Mouse (Mus musculus): ENCODE results near the gene Ifitm1.

Ifitm1 gene

DNA sequence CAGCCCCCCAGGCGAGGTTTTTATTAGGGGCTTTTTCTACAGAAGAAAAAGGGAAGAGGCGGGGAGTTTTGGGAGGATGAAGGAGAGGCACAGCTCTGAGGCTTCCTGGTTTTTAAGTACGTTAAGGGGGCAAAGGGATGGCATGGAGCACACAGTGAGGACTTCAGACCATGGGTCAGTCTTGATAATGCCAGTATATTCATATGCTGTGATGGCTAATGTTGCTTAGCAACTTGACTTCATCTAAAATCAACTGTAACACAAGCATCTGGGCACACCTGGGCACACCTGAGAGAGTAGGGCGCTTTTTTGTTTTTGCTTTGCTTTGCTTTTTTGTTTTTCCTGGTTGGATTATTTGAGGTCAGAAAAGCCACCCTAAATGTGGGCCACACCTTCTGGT is at the start of gene Ifitm1:
Gene Ifitm1 (plus strand): TSS at position 301 of the 400 bp plus-strand sequence.
- DNase-seq (ENCODE audit: low spot score) = no peak

DNA sequence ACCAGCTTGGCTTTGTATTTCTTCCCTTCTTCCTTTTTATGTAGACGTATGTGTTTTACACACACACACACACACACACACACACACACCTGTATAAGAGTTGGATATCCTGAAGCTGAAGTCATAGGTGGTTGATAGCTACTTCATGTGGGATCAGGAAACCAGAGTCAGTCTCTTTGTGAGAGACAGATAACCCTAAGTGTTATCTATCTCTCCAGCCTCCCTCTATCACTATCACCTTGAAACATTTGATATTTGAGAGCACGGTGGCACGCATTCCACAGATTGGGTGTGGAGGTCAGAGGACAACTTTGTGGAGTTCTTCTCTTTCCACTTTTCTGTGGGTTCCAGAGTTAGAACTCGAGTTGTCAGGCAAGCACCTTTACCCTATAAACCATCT is 47.1 kb upstream of the Ifitm1 start:
- no peak for DNase-seq (ENCODE audit: low spot score)

- no peak for DNase-seq (ENCODE audit: low spot score)
Measured at GRCm38 (mm10) chr7:140920418-140921029, 46.5 kb upstream of the Ifitm1 start, which contains the start of gene Nlrp6. Nlrp6 (plus strand) TSS chr7:140920902.

GRCm38 (mm10) chr7:140921225-140921975 is 45.6 kb upstream of the Ifitm1 start:
- DNase-seq (ENCODE audit: low spot score) = no peak

DNA sequence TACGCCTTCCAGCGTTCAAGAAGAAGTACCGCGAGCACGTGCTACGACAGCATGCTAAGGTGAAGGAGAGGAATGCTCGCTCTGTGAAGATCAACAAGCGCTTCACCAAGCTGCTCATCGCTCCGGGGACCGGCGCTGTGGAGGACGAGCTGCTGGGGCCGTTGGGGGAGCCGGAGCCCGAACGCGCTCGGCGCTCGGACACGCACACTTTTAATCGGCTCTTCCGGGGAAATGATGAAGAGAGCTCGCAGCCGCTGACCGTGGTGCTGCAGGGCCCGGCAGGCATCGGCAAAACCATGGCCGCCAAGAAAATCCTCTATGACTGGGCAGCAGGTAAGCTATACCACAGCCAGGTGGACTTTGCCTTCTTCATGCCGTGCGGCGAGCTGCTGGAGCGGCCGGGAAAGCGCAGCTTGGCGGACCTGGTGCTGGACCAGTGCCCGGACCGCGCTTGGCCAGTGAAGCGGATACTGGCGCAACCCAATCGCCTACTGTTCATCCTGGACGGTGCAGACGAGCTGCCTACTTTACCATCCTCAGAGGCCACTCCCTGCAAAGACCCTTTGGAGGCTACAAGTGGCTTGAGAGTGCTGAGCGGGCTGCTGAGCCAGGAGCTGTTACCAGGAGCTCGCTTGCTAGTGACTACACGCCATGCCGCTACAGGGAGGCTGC is 44.5 kb upstream of the Ifitm1 start:
- no peak for DNase-seq (ENCODE audit: low spot score)

GRCm38 (mm10) chr7:140923070-140923775 is 43.8 kb upstream of the Ifitm1 start:
- DNase-seq (ENCODE audit: low spot score) = no peak

DNA sequence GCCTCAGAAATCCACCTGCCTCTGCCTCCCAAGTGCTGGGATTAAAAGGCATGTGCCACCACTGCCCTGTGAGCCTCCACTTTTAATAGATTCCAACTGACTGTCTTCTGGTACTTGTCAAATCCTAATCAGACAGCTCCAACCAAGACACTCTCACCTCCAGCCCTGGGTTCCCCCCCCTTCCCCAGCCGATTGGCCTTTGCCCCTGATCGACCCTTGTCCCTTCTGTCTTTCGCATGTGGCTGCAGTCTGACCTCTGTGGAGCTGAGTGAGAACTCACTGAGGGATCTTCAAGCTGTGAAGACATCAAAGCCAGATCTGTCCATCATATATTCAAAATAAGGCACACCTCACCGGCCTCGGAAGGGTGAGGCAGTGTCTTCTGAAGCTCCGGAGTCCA is 39.8 kb upstream of the Ifitm1 start:
- DNase-seq (ENCODE audit: low spot score) = no peak

GRCm38 (mm10) chr7:140938436-140938835 is 28.6 kb upstream of the Ifitm1 start:
- DNase-seq (ENCODE audit: low spot score) = no peak

GRCm38 (mm10) chr7:140938896-140939295 is 28.1 kb upstream of the Ifitm1 start:
- DNase-seq (ENCODE audit: low spot score) = no peak

DNA sequence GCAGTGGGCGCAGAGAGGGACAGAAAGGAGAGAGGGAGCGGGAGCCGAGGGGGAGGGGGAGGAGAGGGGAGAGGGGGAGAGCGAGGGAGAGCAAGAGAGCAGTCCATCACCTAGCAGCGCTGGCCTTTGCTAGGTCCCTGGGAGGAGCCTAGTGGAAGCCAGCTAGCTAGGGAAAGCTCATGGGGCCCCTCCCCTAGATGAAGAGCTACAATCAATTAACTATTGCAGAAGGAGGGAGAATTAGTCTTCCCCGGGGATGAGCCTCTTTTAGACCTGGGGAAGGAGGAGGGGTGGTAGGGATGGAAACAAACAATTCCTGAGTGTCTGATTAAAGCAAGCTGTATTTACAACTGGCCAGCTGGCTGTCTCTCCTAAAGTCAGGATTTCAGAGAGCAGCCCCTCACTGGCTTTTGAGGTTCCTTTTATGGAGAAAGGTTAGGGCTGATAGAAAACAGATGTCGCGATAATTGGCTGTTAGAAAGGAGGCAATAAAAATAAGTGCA is 27.3 kb upstream of the Ifitm1 start:
- DNase-seq (ENCODE audit: low spot score) = no peak

GRCm38 (mm10) chr7:140941222-140942051 is 25.6 kb upstream of the Ifitm1 start, which contains the start of gene Pgghg:
Pgghg (plus strand) TSS chr7:140941391.
- DNase-seq (ENCODE audit: low spot score) = peak; percentile 62

DNA sequence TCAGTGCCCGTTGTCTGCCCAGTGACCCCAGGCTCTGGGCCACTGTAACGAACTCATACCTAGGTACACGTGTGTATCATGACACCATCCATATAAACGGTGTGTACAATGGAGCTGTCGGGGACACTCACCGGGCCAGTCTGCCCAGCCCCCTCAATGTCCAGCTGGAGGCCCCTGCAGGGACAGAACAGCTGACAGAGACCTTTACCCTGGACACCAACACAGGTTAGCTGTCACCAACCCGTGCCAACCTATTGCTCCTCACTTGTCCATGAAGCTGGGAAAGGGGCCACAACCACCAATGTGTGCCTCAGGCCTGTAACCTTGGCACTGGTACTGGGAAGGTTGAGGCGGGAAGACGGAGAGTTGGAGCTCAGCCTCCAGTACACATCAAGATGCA is 24.7 kb upstream of the Ifitm1 start:
- no peak for DNase-seq (ENCODE audit: low spot score)

GRCm38 (mm10) chr7:140942811-140943210 is 24.2 kb upstream of the Ifitm1 start:
- no peak for DNase-seq (ENCODE audit: low spot score)

DNA sequence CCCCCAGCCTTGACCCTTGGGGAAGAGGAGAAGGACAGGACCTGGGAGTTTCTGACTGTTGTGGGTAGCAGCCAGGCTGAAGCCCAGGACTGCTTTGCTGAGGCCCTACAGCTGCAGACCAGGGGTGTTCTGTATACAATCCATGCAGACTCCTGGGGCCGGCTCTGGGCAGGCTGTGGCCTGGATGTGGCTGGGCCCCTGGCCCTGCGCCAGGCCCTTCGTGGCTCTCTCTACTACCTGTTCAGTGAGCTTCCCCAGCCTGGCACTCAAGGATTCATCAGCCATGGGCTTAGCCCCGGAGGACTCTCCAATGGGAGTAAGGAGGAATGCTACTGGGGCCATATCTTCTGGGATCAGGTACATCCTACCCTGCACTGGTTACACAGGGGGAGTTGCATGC is 23.7 kb upstream of the Ifitm1 start:
- no peak for DNase-seq (ENCODE audit: low spot score)

DNA sequence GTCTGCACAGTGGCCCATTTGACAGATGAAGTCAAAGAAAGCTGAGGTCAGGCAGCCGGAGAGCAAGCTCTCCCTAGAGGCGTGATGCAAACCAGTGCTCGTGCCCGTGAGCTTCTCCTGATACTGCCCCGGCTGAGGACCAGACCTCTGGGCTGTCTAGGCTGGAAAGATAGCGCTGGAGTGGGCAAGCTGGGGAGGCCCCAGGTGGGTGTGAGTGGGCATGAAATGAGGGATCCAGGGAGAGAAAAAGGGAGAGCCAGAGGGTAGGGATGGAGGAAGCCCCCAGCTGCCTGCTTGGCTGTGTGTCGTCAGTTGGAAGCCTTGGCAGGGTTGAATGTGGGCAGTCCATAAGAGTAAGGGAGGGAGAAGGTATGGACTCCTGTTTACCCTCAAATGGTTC is 22.8 kb upstream of the Ifitm1 start:
- no peak for DNase-seq (ENCODE audit: low spot score)

DNA sequence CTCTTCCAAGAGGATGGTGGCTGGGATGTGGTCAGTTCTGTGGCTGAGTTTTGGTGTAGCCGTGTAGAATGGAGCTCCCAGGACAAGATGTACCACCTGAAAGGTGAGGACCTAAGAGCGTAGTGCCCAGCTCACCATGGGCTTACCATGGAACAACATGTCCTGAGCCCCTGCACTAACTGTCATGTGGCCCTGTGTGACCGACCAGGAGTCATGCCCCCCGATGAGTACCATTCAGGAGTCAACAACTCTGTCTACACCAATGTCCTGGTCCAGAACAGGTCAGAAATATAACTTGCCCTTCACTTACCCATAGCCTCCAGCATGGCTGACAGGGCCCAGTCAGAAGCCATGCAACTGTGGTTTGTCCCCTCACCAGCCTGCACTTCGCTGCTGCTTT is 21.8 kb upstream of the Ifitm1 start:
- no peak for DNase-seq (ENCODE audit: low spot score)

DNA sequence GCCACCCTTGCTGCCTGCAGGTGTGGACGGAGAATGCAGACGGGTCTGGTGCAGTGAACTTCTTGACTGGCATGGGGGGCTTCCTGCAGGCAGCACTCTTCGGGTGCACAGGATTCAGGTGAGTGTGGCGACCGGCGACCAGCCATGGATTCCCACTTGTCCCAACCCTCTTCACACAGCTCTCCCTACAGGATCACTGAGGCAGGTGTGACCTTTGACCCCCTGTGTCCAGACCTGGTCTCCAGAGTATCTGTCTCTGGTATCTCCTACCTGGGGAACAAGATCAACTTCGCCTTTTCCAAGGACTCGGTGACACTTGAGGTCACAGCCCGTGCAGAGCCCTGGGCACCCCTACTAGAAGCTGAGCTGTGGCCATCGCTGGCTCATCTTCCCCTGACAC is 20.7 kb upstream of the Ifitm1 start:
- no peak for DNase-seq (ENCODE audit: low spot score)

DNA sequence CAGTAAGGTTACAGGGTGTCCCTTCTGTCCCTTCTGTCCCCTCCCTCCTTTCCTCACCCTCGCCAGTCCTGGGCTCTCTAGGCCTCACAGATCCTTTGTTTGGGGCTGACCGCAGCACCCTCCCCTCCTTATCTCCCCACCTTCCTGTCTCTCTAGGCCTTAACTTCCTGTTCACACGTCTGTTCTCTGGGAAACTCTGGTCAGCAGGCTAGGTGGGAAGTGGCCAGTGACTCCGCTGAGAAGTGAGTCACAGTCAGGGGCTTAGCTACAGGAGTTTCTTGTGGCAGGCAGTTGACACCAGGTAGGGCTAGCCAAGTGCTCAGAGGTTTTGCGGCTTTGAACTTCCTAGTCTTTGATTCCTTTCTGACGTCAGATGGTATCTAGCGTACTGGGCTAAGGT is 20.0 kb upstream of the Ifitm1 start:
- no peak for DNase-seq (ENCODE audit: low spot score)

GRCm38 (mm10) chr7:140948161-140948560 is 18.9 kb upstream of the Ifitm1 start:
- DNase-seq (ENCODE audit: low spot score) = no peak

- DNase-seq (ENCODE audit: low spot score) = no peak
Measured at GRCm38 (mm10) chr7:140949255-140949654, 17.8 kb upstream of the Ifitm1 start.

GRCm38 (mm10) chr7:140949824-140950530 is 17.0 kb upstream of the Ifitm1 start, which contains the start of gene Ifitm5:
Ifitm5 (minus strand) TSS chr7:140950291.
- no peak for DNase-seq (ENCODE audit: low spot score)
